Mouse (Mus musculus) mesoderm, embryonic 11.5 days (tissue): ENCODE measurements around the gene Htr2b.

Experiments
- DNase-seq: peaks from one replicate; pipeline ENCODE4 v3.0.0-alpha.2; 2012; ENCODE audit warnings: low read depth, low spot score

Htr2b gene

GRCm38 (mm10) chr1:86094413-86094812 lies 17.4 kb downstream of the Htr2b start:
- no peak for DNase-seq

DNA sequence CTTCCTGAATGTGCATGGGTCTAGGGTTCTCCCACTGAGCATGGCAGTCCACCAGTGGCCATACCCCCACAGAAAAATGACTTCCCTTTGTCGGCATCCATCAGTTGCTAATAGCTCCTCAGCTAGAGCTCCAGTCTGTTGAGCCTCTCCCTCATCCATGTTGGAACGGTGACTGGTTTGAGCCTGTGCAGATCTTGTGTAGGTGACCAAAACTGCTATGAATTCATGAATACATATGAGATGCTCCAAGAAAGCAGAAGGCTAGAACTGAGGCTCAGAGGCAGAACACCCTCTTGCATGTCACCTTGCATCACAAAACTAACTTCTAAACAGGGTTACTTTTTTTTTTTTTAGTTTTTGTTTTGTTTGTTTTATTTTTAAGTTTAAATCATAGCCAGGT lies 35.2 kb downstream of the Htr2b start:
- no peak for DNase-seq

- DNase-seq, result peak; percentile 95
These were observed 47.3 kb downstream of the Htr2b start, which contains the start of gene Psmd1 for GRCm38 (mm10) chr1:86064271-86064991. Psmd1 (plus strand) TSS chr1:86064387.

DNA sequence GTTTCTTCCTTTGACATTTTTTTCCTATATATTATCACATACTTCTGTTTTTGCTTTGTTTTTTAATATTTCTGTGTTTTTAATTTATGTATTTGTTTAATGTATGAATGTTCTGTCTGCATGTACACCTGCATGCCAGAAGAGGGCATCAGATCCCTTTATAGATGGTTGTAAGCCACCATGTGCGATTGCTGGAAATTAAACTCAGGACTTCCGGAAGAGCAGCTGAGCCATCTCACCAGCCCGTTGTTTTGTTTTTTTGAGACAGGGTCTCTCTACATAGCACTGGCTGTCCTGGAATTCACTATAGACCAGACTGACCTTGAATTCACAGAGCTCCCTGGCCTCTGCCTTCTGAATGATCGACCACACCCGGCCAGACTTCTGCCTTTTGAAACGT lies 49.2 kb downstream of the Htr2b start:
- no peak for DNase-seq

DNA sequence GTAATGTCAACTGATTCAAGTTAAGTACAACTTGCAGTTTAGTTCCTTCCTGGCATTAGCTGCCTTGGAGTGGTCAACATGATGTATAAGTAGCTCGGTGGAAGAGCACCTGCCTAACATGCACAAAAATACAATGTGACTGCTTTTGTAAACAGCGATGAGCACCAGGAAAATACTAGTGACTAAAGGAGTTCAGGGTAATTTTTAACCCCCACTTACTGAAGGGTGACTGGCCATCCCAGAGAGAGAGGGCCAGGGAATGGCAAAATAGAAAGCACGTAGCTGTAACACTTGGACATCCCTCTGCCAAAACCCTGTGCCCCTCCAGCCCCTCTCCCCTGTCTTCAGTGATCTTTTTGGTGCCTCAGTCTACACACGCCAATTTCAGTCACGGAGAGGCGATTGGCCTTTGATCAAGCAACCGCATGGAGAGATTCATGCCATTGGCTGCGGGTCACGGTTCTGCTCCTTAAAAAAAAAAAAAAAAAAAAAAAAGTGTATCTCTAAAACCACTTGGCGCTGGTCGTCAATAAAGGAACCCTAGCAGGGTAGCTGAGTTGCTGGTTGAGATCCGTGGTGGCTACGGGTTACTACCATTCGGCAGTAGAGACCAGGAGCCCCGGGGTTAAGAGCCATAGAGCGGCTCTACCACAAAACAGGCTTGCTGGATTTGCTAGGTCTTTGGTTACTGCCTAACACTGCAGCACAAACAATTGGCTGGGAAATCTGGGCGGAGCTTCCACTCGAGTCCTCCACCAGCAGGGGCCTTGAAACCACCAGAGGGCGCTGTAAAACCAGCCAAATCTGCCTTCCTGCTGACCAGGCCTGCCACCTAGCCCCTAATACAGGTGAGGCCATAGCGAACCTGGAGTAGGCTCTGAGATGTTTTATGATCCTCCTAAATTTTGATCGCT lies 52.7 kb downstream of the Htr2b start:
- peak; percentile 94 for DNase-seq

GRCm38 (mm10) chr1:86056284-86056683 lies 55.5 kb downstream of the Htr2b start:
- DNase-seq, result no peak

GRCm38 (mm10) chr1:86054943-86055342 lies 56.8 kb downstream of the Htr2b start:
- DNase-seq, result no peak

DNA sequence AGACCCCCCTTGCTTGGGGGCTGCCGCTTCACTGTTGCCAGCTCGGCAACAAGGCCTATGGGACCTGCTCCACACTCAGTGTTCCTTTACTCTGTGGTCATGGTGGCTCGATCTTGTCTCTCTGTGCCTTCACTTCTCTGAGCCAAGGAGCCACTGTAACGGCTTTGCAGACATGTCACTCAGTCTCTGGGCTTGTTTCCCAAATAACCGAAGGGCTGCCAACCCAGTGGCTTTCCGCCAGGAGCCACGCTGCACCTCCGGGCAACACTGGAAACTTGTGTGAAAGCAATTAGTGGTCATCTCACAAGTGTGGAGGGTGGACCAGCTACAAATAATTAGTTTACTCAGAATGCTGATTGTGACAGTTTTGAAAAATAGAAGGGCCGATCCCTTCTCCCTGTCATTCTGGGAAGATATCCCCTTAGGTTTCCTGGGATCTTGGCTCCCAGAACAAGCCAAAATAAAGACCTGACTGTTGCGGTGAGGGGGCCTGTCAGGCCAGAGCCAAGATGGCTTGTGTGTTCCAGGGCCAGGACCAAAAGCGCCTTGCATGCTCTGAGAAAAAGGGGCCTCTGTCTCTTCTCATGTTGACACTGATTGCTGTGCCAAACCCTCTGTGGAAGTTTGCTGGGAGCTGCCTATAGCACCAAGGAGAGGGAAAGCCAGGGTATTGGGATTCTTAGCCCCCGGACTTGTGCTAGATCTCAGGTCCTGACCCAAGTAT lies 58.4 kb downstream of the Htr2b start:
- no peak for DNase-seq
